Mouse (Mus musculus): ENCODE measurements around the gene Ddost. TPM values are rescaled to one million over a fixed set of nuclear protein-coding genes. Genes with fewer than 3 reads are reported as not detected.

Ddost gene
- 95.5 and 100 TPM in 2 replicates for polyA plus RNA-seq (2012)

GRCm38 (mm10) chr4:138304340-138305104, at the start of gene Ddost:
Gene Ddost (plus strand): TSS chr4:138304730.
- no peak for TF ChIP-seq GATA1 (IDR thresholded peaks at IDR 0.05; ENCODE audit: low read length)

GRCm38 (mm10) chr4:138257116-138257687, 47.3 kb upstream of the Ddost start:
- TF ChIP-seq GATA1 (IDR thresholded peaks at IDR 0.05; ENCODE audit: low read length), result no peak

GRCm38 (mm10) chr4:138258663-138259062, 45.9 kb upstream of the Ddost start:
- no peak for TF ChIP-seq GATA1 (IDR thresholded peaks at IDR 0.05; ENCODE audit: low read length)

GRCm38 (mm10) chr4:138259482-138259881, 45.0 kb upstream of the Ddost start:
- no peak for TF ChIP-seq GATA1 (IDR thresholded peaks at IDR 0.05; ENCODE audit: low read length)

- no peak for TF ChIP-seq GATA1 (IDR thresholded peaks at IDR 0.05; ENCODE audit: low read length)
Measured at GRCm38 (mm10) chr4:138261843-138262681, 42.5 kb upstream of the Ddost start.

- no peak for TF ChIP-seq GATA1 (IDR thresholded peaks at IDR 0.05; ENCODE audit: low read length)
Measured at GRCm38 (mm10) chr4:138267869-138268268, 36.7 kb upstream of the Ddost start.

GRCm38 (mm10) chr4:138272011-138272997, 32.2 kb upstream of the Ddost start:
- no peak for TF ChIP-seq GATA1 (IDR thresholded peaks at IDR 0.05; ENCODE audit: low read length)

- no peak for TF ChIP-seq GATA1 (IDR thresholded peaks at IDR 0.05; ENCODE audit: low read length)
Measured at GRCm38 (mm10) chr4:138278346-138278745, 26.2 kb upstream of the Ddost start.

- no peak for TF ChIP-seq GATA1 (IDR thresholded peaks at IDR 0.05; ENCODE audit: low read length)
Measured at GRCm38 (mm10) chr4:138282834-138283233, 21.7 kb upstream of the Ddost start.

GRCm38 (mm10) chr4:138286411-138286810, 18.1 kb upstream of the Ddost start:
- no peak for TF ChIP-seq GATA1 (IDR thresholded peaks at IDR 0.05; ENCODE audit: low read length)

- no peak for TF ChIP-seq GATA1 (IDR thresholded peaks at IDR 0.05; ENCODE audit: low read length)
Measured at GRCm38 (mm10) chr4:138288691-138289090, 15.8 kb upstream of the Ddost start.

- TF ChIP-seq GATA1 (IDR thresholded peaks at IDR 0.05; ENCODE audit: low read length), result no peak
Measured at GRCm38 (mm10) chr4:138292028-138292427, 12.5 kb upstream of the Ddost start.

GRCm38 (mm10) chr4:138293261-138293948, 11.1 kb upstream of the Ddost start:
- no peak for TF ChIP-seq GATA1 (IDR thresholded peaks at IDR 0.05; ENCODE audit: low read length)

GRCm38 (mm10) chr4:138293949-138294550, 10.5 kb upstream of the Ddost start:
- no peak for TF ChIP-seq GATA1 (IDR thresholded peaks at IDR 0.05; ENCODE audit: low read length)
